Mouse (Mus musculus) limb, embryonic 15.5 days (tissue): ENCODE measurements around the gene Tnfrsf25. TPM values are rescaled to one million over a fixed set of nuclear protein-coding genes. Genes with fewer than 3 reads are reported as not detected.
A peak's percentile ranks its signal among the peaks of the same experiment; 100 is the strongest.

Experiments used
- ATAC-seq: fragments of 200-750 bp; cut with Nextera tagmentation; 2 replicates; pipeline ENCODE4 v1.8.0; 2017; ENCODE audit warnings: low read depth, moderate TSS enrichment; ENCODE audit not compliant: insufficient number of reproducible peaks, low FRiP score, low TSS enrichment
- H3K27ac ChIP-seq: fragments of 300-500 bp; sonication (generic); 2 replicates; pipeline ENCODE4 v1.5.1; 2015; ENCODE audit warnings: moderate library complexity, mild to moderate bottlenecking, inconsistent platforms
- H3K27me3 ChIP-seq: fragments of 300-500 bp; sonication (generic); 2 replicates; pipeline ENCODE4 v1.6.1; 2015; ENCODE audit warnings: inconsistent platforms
- H3K36me3 ChIP-seq: fragments of 300-500 bp; sonication (generic); 2 replicates; pipeline ENCODE4 v1.6.1; 2015; ENCODE audit warnings: inconsistent platforms
- H3K4me1 ChIP-seq: fragments of 300-500 bp; sonication (generic); 2 replicates; pipeline ENCODE4 v1.6.1; 2015; ENCODE audit warnings: inconsistent platforms
- H3K4me2 ChIP-seq: fragments of 300-500 bp; sonication (generic); 2 replicates; pipeline ENCODE4 v1.6.1; 2015; ENCODE audit warnings: mild to moderate bottlenecking, inconsistent platforms
- H3K4me3 ChIP-seq: fragments of 300-500 bp; sonication (generic); 2 replicates; pipeline ENCODE4 v1.5.1; 2015; ENCODE audit warnings: mild to moderate bottlenecking, inconsistent platforms
- H3K9ac ChIP-seq: fragments of 300-500 bp; sonication (generic); 2 replicates; pipeline ENCODE4 v1.6.1; 2015; ENCODE audit warnings: inconsistent platforms
- H3K9me3 ChIP-seq: fragments of 300-500 bp; sonication (generic); 2 replicates; pipeline ENCODE4 v1.6.1; 2016; ENCODE audit warnings: inconsistent platforms
- WGBS: fragments of 180-500 bp; shearing (Covaris S2); methylation state at CpG from one replicate; pipeline ENCODE4 v1.1.7; 2015; 5-methylcytosine and 5-hydroxymethylcytosine counted together
- polyA plus RNA-seq: library from polyadenylated mRNA; unstranded; fragments of >200 nt; fragmentation: Nextera tagmentation; extraction: Ambion mirVana; gene quantifications from 2 replicates; pipeline ENCODE4 v1.2.1, GENCODE M21; 2015

Gene Tnfrsf25
- polyA plus RNA-seq, 1 experiment from 2014 or later, result 1.2 TPM

DNA sequence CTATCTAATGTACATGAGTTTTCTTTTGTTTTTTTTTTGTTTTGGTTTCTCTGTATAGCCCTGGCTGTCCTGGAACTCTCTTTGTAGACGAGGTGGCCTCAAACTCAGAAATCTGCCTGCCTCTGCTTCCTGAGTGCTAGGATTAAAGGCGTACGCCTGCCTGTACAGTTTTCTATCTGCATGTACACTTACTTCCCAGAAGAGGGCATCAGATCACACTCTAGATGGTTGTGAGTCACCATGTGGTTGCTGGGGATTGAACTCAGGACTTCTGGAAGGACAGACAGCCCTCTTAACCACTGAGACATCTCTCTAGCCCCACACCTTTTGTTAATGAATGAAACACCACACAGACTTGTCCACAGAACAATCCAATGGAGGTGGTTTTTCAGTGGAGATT is 36.5 kb upstream of the Tnfrsf25 start:
- H3K4me3 ChIP-seq, result no peak overlapping the region
- H3K9ac ChIP-seq, result no peak overlapping the region
- H3K4me1 ChIP-seq, result peaks cover 6% of the 10 kb centered on the region; the same call in 1 of the 2 replicates
- H3K27me3 ChIP-seq, result no peaks in the 10 kb centered on the region
- H3K36me3 ChIP-seq, result no peaks in the 10 kb centered on the region
- ATAC-seq, result no peak
- no peaks in the 10 kb centered on the region for H3K9me3 ChIP-seq
- H3K27ac ChIP-seq, result no peak overlapping the region
- no peak overlapping the region for H3K4me2 ChIP-seq
- WGBS, result 90% methylated on average over 3 of the region's 3 CpGs

DNA sequence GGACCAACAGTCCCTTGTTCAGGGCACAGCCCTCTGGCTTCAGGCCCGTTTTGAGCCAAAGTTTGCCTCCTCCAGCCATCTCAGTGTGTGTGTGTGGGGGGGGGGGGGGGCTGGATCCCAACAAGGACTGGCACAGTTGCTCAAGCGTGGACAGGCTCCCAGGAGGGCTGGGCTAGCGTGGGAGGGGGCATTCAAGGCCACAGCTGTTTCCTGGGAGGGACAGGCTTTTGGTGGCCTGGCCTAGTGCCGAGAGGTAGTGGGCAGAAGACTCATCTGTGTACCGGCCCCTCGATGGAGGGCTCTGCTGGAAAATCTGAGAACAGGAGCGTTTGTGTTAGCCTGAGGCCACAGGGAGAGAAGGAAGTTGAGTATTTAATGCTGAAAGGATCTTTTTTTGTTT is 35.8 kb upstream of the Tnfrsf25 start:
- Histone ChIP-seq H3K36me3 (no peaks in the 10 kb centered on the region), H3K9ac (no peak overlapping the region), H3K4me1 (peaks cover 7% of the 10 kb centered on the region; the same call in 1 of the 2 replicates), H3K27me3 (no peaks in the 10 kb centered on the region), H3K27ac (no peak overlapping the region), H3K4me2 (no peak overlapping the region), H3K9me3 (no peaks in the 10 kb centered on the region), H3K4me3 (no peak overlapping the region)
- no peak for ATAC-seq
- WGBS, result 47% methylated on average over 7 of the region's 7 CpGs

DNA sequence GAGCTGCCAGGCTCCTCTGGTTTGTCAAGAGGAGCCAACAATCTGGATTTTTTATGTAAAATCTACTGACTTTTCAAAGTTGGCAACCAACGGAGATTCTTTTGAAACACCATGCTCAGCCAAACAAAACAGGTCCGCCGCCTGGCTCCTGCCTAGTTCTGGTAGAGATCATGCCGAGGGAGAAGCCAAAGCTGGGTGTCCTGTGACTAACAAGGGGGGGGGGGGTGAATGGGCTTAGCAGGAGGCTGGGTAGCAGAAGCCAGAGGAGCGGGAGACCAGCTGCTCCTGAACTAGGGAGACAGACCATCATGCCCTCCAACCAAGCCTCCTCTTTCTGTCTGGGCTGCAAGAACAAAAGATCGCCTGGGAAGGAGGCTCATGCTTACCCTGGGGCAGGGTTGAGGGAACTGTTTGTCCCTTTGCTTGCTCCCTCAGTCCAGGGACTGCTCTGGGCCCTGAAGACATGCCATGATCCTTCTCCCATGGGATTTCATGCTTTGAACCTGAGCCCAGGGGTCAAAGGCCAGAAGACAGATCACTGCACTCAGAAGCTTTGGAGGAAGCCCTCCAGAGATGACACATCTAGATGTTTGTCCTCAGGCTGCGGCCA is 32.0 kb upstream of the Tnfrsf25 start:
- Histone ChIP-seq H3K4me3 (no peak overlapping the region), H3K36me3 (0 out of 2 replicates have a peak, but pooled peaks cover under 1% of the 10 kb centered on the region), H3K4me2 (no peak overlapping the region), H3K4me1 (peaks cover 27% of the 10 kb centered on the region), H3K27ac (0 out of 2 replicates have a peak overlapping the region, but pooled peaks have one; percentile 2), H3K9ac (no peak overlapping the region), H3K27me3 (no peaks in the 10 kb centered on the region), H3K9me3 (no peaks in the 10 kb centered on the region)
- 58% methylated on average over 7 of the region's 7 CpGs for WGBS
- ATAC-seq, result no peak

DNA sequence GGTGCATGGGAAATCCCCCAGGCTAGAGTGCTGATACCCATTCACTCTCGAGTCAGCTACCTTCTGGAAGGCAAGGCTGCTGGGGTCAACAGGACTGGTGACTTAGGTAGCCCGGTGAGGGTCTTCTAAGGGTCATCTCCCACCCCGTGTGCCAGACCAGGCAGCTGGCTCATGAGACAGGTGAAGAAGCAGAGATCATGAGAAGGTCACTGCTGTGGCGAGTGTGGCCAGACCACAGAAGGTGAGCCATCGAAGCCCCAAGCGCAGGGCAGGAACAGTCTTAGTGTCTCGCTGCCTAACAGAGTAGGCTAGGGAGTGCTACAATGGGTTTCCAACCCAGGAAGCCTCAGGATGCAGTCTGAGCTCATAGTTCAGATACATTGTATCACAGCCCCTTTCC is 31.1 kb upstream of the Tnfrsf25 start:
- peaks cover 32% of the 10 kb centered on the region for H3K4me1 ChIP-seq
- no peak for ATAC-seq
- H3K9ac ChIP-seq, result no peak overlapping the region
- no peaks in the 10 kb centered on the region for H3K27me3 ChIP-seq
- no peak overlapping the region for H3K27ac ChIP-seq
- H3K4me2 ChIP-seq, result no peak overlapping the region
- no peaks in the 10 kb centered on the region for H3K9me3 ChIP-seq
- no peak overlapping the region for H3K4me3 ChIP-seq
- WGBS, result 84% methylated on average over 7 of the region's 7 CpGs
- H3K36me3 ChIP-seq, result peaks cover 7% of the 10 kb centered on the region; the same call in 1 of the 2 replicates

DNA sequence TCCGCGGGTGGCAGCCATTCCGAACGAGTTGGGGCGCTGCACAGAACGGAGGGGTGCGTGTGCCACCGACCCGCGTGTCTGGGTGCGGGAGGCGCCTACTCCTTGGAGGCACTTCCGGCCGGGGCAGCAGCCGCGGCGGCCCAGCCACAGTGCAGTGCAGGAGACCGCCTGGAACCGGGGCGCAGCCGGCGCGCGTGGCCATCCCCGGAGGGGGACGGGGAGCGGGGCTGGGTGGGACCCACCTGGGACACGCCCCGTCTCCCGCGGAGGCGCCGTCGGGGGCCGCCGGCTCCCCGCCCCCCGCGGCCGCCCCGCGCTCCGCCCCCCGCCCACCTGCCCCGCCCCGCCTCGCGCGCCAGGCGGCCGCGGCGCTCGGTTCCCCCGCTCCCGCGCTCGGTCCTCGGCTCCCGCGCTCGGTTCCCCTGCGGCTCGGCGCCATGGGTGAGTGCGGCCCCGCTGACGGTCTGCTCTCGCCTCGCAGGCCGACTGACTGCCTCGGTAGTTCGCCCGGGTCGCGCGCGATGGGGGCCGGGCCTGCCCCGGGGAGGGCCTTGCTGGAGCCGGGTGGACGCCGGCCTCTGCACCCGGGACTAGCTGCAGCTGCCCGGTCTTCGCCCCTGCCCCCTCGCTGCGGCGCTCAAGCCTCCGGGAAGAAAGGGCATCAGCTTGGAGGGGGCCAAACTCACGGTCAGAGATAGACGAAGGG is 29.1 kb upstream of the Tnfrsf25 start:
- Histone ChIP-seq H3K4me3 (peak overlapping the region; percentile 79), H3K9ac (peak overlapping the region; percentile 86), H3K4me2 (peak overlapping the region; percentile 86), H3K4me1 (peaks cover 32% of the 10 kb centered on the region), H3K9me3 (no peaks in the 10 kb centered on the region), H3K27me3 (no peaks in the 10 kb centered on the region), H3K36me3 (peaks cover 7% of the 10 kb centered on the region; the same call in 1 of the 2 replicates), H3K27ac (peak overlapping the region; percentile 74)
- peak; percentile 82 for ATAC-seq
- under 1% methylated on average over 58 of the region's 92 CpGs for WGBS

DNA sequence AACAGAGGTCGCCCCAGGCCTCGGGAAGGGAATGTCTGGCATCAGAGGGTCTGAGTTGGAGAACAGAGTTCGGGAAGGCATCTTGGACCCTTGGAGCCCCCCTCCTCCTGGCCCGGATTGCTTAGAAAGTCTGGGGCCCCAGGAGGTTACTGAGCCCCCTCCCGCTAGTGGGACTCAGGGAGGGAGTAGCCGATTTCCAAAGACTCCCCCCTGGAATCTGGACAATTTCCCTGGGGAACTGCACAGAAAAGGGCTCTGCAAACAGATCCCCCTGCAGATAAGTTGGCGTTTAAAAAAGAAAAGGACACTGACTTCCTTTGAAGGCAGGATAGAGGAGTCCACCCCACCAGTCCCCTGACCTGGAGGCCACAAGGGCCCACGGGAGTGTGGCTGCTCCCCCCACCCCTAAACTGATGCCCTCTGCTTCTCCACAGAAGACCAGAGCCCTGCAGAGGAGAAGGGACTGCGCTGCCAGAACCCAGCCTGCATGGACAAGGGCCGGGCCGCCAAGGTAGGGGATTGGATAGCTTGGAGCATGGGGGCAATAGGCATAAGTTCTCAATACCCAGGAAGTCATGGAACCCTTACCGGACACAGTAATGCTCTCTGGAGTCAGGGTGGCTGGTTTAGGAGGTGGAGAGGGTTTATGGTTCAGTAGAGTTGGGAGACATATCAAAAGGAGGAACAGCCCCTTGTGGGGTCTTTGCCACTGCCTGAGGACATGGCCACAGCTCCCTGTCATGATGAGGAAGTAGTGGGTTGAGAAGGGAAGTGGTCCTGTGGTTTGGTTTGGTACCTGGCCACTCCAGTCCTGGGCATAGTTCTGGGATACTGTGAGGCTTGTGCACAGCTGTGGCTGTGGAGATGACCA is 28.3 kb upstream of the Tnfrsf25 start:
- Histone ChIP-seq H3K4me3 (peak overlapping the region; percentile 79), H3K36me3 (peaks cover 7% of the 10 kb centered on the region; the same call in 1 of the 2 replicates), H3K27me3 (no peaks in the 10 kb centered on the region), H3K27ac (peak overlapping the region; percentile 74), H3K4me1 (peaks cover 36% of the 10 kb centered on the region), H3K4me2 (peak overlapping the region; percentile 86), H3K9ac (peak overlapping the region; percentile 86), H3K9me3 (no peaks in the 10 kb centered on the region)
- WGBS, result 3% methylated on average over 12 of the region's 12 CpGs
- ATAC-seq, result no peak

DNA sequence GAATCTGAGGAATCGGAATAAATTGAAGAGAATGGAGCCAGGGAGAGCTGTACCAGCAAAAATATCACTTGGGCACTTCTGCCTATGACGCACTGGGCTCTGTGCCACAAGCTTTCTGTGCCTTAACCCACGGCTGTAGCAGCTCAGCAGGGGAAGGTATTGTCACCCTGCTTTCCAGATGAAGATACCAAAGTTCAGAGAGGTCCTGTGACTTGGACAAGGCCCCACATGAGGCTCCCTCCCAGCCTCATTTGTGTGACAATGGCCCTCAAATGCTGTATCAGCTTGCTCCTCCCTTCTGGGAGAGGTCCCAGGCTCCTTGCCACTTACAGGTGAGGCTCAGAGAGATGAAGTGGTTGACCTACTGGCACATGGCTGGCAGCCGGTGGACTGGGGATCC is 27.6 kb upstream of the Tnfrsf25 start:
- Histone ChIP-seq H3K9ac (no peak overlapping the region), H3K9me3 (no peaks in the 10 kb centered on the region), H3K27me3 (no peaks in the 10 kb centered on the region), H3K36me3 (peaks cover 7% of the 10 kb centered on the region; the same call in 1 of the 2 replicates), H3K4me3 (peak overlapping the region; percentile 79), H3K27ac (no peak overlapping the region), H3K4me2 (peak overlapping the region; percentile 86; the same call in 1 of the 2 replicates), H3K4me1 (peaks cover 43% of the 10 kb centered on the region)
- WGBS, result 44% methylated on average over 4 of the region's 4 CpGs
- no peak for ATAC-seq

DNA sequence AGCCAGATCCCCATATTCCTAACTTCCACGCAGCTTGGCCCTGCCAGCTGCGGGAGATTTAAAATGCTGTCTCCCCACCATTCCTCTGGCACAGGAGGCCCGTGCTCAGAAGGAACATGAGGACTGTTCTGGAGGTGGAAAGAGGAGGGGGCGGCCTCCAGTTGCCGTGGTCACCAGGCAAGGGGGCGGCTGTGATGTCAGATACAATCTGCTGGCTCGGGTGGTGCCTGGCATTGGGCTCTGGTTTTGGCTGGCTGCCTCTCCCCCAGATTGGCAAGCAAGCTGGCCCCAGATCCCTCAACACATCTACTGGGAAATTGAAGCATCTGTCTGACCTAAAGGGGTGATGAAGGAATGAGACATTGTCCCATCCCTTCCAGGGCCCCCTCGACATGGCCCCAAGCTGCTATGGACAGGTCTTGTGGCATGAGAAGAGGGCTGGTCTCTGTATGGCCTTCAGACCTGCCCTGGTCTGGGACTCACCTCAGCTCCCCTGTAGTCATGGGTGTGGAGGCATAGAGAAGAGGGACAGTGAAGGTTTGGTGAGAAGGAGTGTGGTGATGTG is 27.1 kb upstream of the Tnfrsf25 start:
- H3K36me3 ChIP-seq, result peaks cover 7% of the 10 kb centered on the region; the same call in 1 of the 2 replicates
- peak overlapping the region; percentile 79; the same call in 1 of the 2 replicates for H3K4me3 ChIP-seq
- H3K27ac ChIP-seq, result no peak overlapping the region
- no peak for ATAC-seq
- WGBS, result 42% methylated on average over 8 of the region's 8 CpGs
- no peaks in the 10 kb centered on the region for H3K27me3 ChIP-seq
- H3K9me3 ChIP-seq, result no peaks in the 10 kb centered on the region
- H3K9ac ChIP-seq, result no peak overlapping the region
- H3K4me1 ChIP-seq, result peaks cover 44% of the 10 kb centered on the region
- H3K4me2 ChIP-seq, result peak overlapping the region; percentile 86; the same call in 1 of the 2 replicates

DNA sequence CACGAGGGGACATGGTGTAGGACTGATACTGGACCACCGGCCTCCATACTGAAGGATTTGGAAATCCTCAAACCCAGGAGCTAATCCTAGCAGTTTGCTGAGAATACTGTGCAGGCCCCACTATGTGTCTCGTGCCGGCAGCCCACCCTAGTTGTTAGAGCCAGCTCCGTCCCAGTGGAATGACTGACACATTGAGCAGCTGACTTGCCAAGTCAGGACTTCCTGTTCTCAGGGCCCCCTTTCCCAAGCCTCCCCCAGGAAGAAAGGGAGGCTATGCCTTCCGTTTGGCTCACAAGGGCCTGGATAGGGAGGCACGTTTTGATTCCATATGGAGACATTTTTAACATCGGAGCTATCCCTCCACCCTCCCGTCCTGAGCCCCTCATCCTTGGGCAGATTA is 25.5 kb upstream of the Tnfrsf25 start:
- no peak overlapping the region for H3K9ac ChIP-seq
- H3K27ac ChIP-seq, result no peak overlapping the region
- ATAC-seq, result no peak
- peaks cover 38% of the 10 kb centered on the region for H3K4me1 ChIP-seq
- WGBS, result 69% methylated on average over 9 of the region's 9 CpGs
- H3K9me3 ChIP-seq, result no peaks in the 10 kb centered on the region
- no peak overlapping the region for H3K4me3 ChIP-seq
- peaks cover 7% of the 10 kb centered on the region; the same call in 1 of the 2 replicates for H3K36me3 ChIP-seq
- no peaks in the 10 kb centered on the region for H3K27me3 ChIP-seq
- no peak overlapping the region for H3K4me2 ChIP-seq

DNA sequence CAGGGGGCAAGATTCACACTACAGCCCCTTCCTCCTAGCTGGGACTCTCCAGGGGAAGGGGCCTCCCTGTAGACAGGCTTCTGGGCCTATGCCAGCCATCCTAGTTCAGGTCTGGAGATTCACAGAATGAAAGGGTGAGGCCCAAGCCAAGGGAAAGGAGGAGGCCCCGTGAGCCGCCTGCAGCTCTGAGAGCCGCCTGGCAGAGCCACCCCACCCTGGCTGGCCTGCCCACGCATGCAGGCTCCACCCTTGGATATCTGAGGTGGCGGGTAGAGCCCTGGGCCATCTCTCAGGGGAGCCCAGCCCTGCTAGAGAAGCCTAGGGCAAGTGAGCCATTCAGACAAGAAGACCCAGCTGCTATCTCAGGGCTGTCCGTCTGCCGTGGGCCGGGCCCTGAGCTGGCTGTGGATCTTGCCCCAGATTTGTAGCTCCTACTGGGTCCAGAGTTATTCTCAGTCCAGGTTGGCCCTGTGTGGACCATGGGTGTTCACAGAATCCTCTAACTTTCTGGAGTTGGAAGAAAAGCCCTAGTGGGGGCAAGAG is 22.9 kb upstream of the Tnfrsf25 start:
- Histone ChIP-seq H3K36me3 (peaks cover 12% of the 10 kb centered on the region; the same call in 1 of the 2 replicates), H3K27me3 (no peaks in the 10 kb centered on the region), H3K9me3 (no peaks in the 10 kb centered on the region), H3K4me2 (no peak overlapping the region), H3K4me1 (peaks cover 42% of the 10 kb centered on the region), H3K9ac (no peak overlapping the region), H3K4me3 (no peak overlapping the region), H3K27ac (0 out of 2 replicates have a peak overlapping the region, but pooled peaks have one; percentile 19)
- 61% methylated on average over 8 of the region's 8 CpGs for WGBS
- ATAC-seq, result no peak

DNA sequence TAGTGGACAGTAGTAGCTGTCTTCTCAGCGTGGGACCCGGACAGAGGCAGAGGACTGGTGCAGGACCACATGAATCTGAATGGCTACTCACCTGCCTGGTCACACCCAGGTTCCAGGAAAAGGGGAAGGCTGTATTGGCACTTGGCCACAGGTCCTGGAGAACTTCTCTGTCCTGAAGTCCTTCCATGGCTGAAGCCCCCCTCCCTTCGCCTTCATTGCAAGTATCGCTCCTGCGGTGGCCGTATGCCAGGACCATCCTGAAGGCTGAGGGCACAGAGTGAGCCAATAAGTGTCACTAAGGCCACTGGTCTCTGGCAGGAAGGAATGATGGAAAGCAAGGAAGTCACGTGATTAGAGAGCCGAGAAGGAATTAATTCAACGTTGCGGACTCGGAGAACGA is 21.5 kb upstream of the Tnfrsf25 start:
- peaks cover 38% of the 10 kb centered on the region for H3K4me1 ChIP-seq
- H3K9ac ChIP-seq, result no peak overlapping the region
- H3K27ac ChIP-seq, result no peak overlapping the region
- no peak overlapping the region for H3K4me3 ChIP-seq
- 90% methylated on average over 12 of the region's 12 CpGs for WGBS
- ATAC-seq, result no peak
- H3K4me2 ChIP-seq, result no peak overlapping the region
- H3K36me3 ChIP-seq, result 0 out of 2 replicates have a peak, but pooled peaks cover 7% of the 10 kb centered on the region
- no peaks in the 10 kb centered on the region for H3K27me3 ChIP-seq
- no peaks in the 10 kb centered on the region for H3K9me3 ChIP-seq
